Mouse (Mus musculus): ENCODE measurements around the gene Tlr2. TPM values are rescaled to one million over a fixed set of nuclear protein-coding genes. Genes with fewer than 3 reads are reported as not detected.

Gene Tlr2
- total RNA-seq, 2 experiments from 2014 or later = 0.44 to 0.77 TPM

- Histone ChIP-seq H3K4me3 (no peak overlapping the region), H3K27ac (no peak overlapping the region)
- no peak for TF ChIP-seq CTCF (conservative IDR thresholded peaks at IDR 0.05)
- DNase-seq (ENCODE audit: low spot score in 2 of 2) = no peak
Observed at GRCm38 (mm10) chr3:83859595-83859994, 18.0 kb upstream of the Tlr2 start.

- no peak for DNase-seq (ENCODE audit: low spot score in 2 of 2)
- no peak overlapping the region for H3K4me3 ChIP-seq
- no peak overlapping the region for H3K27ac ChIP-seq
- no peak for TF ChIP-seq CTCF (conservative IDR thresholded peaks at IDR 0.05)
Observed at GRCm38 (mm10) chr3:83859071-83859470, 17.5 kb upstream of the Tlr2 start.

GRCm38 (mm10) chr3:83857621-83858020 is 16.1 kb upstream of the Tlr2 start:
- no peak overlapping the region for H3K4me3 ChIP-seq
- TF ChIP-seq CTCF (conservative IDR thresholded peaks at IDR 0.05) = no peak
- no peak for DNase-seq (ENCODE audit: low spot score in 2 of 2)
- no peak overlapping the region for H3K27ac ChIP-seq

GRCm38 (mm10) chr3:83855643-83856042 is 14.1 kb upstream of the Tlr2 start:
- DNase-seq (ENCODE audit: low spot score in 2 of 2) = no peak
- H3K27ac ChIP-seq = no peak overlapping the region
- H3K4me3 ChIP-seq = no peak overlapping the region
- no peak for TF ChIP-seq CTCF (conservative IDR thresholded peaks at IDR 0.05)

- no peak for DNase-seq (ENCODE audit: low spot score in 2 of 2)
- no peak overlapping the region for H3K27ac ChIP-seq
- TF ChIP-seq CTCF (conservative IDR thresholded peaks at IDR 0.05) = no peak
- no peak overlapping the region for H3K4me3 ChIP-seq
Observed at GRCm38 (mm10) chr3:83849341-83849740, 7.8 kb upstream of the Tlr2 start.

- no peak overlapping the region for H3K27ac ChIP-seq
- no peak for TF ChIP-seq CTCF (conservative IDR thresholded peaks at IDR 0.05)
- no peak for DNase-seq (ENCODE audit: low spot score in 2 of 2)
- no peak overlapping the region for H3K4me3 ChIP-seq
Observed at GRCm38 (mm10) chr3:83844766-83845520, 3.4 kb upstream of the Tlr2 start.

- no peak overlapping the region for H3K27ac ChIP-seq
- no peak for DNase-seq (ENCODE audit: low spot score in 2 of 2)
- no peak overlapping the region for H3K4me3 ChIP-seq
- TF ChIP-seq CTCF (conservative IDR thresholded peaks at IDR 0.05) = no peak
Observed at GRCm38 (mm10) chr3:83839477-83839876, 2.1 kb downstream of the Tlr2 start.

- no peak overlapping the region for H3K27ac ChIP-seq
- TF ChIP-seq CTCF (conservative IDR thresholded peaks at IDR 0.05) = no peak
- H3K4me3 ChIP-seq = no peak overlapping the region
- no peak for DNase-seq (ENCODE audit: low spot score in 2 of 2)
Observed at GRCm38 (mm10) chr3:83836685-83837084, 4.9 kb downstream of the Tlr2 start.

- no peak for TF ChIP-seq CTCF (conservative IDR thresholded peaks at IDR 0.05)
- H3K27ac ChIP-seq = no peak overlapping the region
- DNase-seq (ENCODE audit: low spot score in 2 of 2) = no peak
- H3K4me3 ChIP-seq = no peak overlapping the region
Observed at GRCm38 (mm10) chr3:83828145-83828611, 13.4 kb downstream of the Tlr2 start.

- no peak overlapping the region for H3K4me3 ChIP-seq
- TF ChIP-seq CTCF (conservative IDR thresholded peaks at IDR 0.05) = no peak
- DNase-seq (ENCODE audit: low spot score in 2 of 2) = no peak
Observed at GRCm38 (mm10) chr3:83827684-83828083, 13.9 kb downstream of the Tlr2 start.

GRCm38 (mm10) chr3:83823774-83824173 is 17.8 kb downstream of the Tlr2 start:
- Histone ChIP-seq H3K27ac (no peak overlapping the region), H3K4me3 (no peak overlapping the region)
- TF ChIP-seq CTCF (conservative IDR thresholded peaks at IDR 0.05) = no peak
- DNase-seq (ENCODE audit: low spot score in 2 of 2) = no peak

More at GRCm38 (mm10) chr3:83827684-83828083, 13.9 kb downstream of the Tlr2 start:
- no peak overlapping the region for H3K27ac ChIP-seq

- no peak overlapping the region for H3K4me3 ChIP-seq
- no peak for TF ChIP-seq CTCF (conservative IDR thresholded peaks at IDR 0.05)
- DNase-seq (ENCODE audit: low spot score in 2 of 2) = no peak
- no peak overlapping the region for H3K27ac ChIP-seq
Observed at GRCm38 (mm10) chr3:83816372-83816925, 25.1 kb downstream of the Tlr2 start.

- no peak overlapping the region for H3K27ac ChIP-seq
- no peak for TF ChIP-seq CTCF (conservative IDR thresholded peaks at IDR 0.05)
- no peak overlapping the region for H3K4me3 ChIP-seq
- DNase-seq (ENCODE audit: low spot score in 2 of 2) = peak in 1 of 2 experiments; percentile 5
Observed at GRCm38 (mm10) chr3:83812863-83813262, 28.7 kb downstream of the Tlr2 start.

- TF ChIP-seq CTCF (conservative IDR thresholded peaks at IDR 0.05) = no peak
- H3K4me3 ChIP-seq = no peak overlapping the region
- H3K27ac ChIP-seq = no peak overlapping the region
- no peak for DNase-seq (ENCODE audit: low spot score in 2 of 2)
Observed at GRCm38 (mm10) chr3:83811987-83812386, 29.6 kb downstream of the Tlr2 start.
